Mouse (Mus musculus) neural tube, embryonic 11.5 days (tissue): ENCODE results near the gene Dhx33. TPM values are rescaled to one million over a fixed set of nuclear protein-coding genes. Genes with fewer than 3 reads are reported as not detected.

ENCODE experiments used
- ATAC-seq: fragments of 200-750 bp; cut with Nextera tagmentation; 2 replicates; pipeline ENCODE4 v1.8.0; 2017; ENCODE audit warnings: moderate number of reproducible peaks, mild to moderate bottlenecking, moderate TSS enrichment, moderate library complexity; ENCODE audit not compliant: insufficient read depth, low FRiP score, low TSS enrichment
- DNase-seq: peaks from one replicate; pipeline ENCODE4 v3.0.0-alpha.2; 2015; ENCODE audit warnings: low spot score
- H3K27ac ChIP-seq: fragments of 300-500 bp; sonication (generic); 2 replicates; pipeline ENCODE4 v1.5.1; 2014; ENCODE audit warnings: low read depth, mild to moderate bottlenecking, low read length
- H3K27me3 ChIP-seq: fragments of 300-500 bp; sonication (generic); 2 replicates; pipeline ENCODE4 v1.6.1; 2014; ENCODE audit warnings: mild to moderate bottlenecking, low read length, mixed read lengths; ENCODE audit not compliant: control insufficient read depth, insufficient read depth
- H3K36me3 ChIP-seq: fragments of 300-500 bp; sonication (generic); 2 replicates; pipeline ENCODE4 v1.6.1; 2014; ENCODE audit warnings: mild to moderate bottlenecking, low read length, moderate library complexity, mixed read lengths; ENCODE audit not compliant: control insufficient read depth, insufficient read depth
- H3K4me1 ChIP-seq: fragments of 300-500 bp; sonication (generic); 2 replicates; pipeline ENCODE4 v1.6.1; 2014; ENCODE audit warnings: low read length, mixed read lengths; ENCODE audit not compliant: control insufficient read depth, insufficient read depth
- H3K4me2 ChIP-seq: fragments of 300-500 bp; sonication (generic); 2 replicates; pipeline ENCODE4 v1.6.1; 2014; ENCODE audit warnings: low read depth, mild to moderate bottlenecking, moderate library complexity
- H3K4me3 ChIP-seq: fragments of 300-500 bp; sonication (generic); 2 replicates; pipeline ENCODE4 v1.5.1; 2014; ENCODE audit warnings: low read depth, low read length
- H3K9ac ChIP-seq: fragments of 300-500 bp; sonication (generic); 2 replicates; pipeline ENCODE4 v1.6.1; 2014; ENCODE audit warnings: mild to moderate bottlenecking, low read length
- H3K9me3 ChIP-seq: fragments of 300-500 bp; sonication (generic); 2 replicates; pipeline ENCODE4 v1.6.1; 2016; ENCODE audit warnings: low read length; ENCODE audit not compliant: control insufficient read depth
- WGBS: fragments of 180-500 bp; shearing (Covaris S2); extraction: QIAGEN DNeasy Blood & Tissue Kit; methylation state at CpG from one replicate; pipeline ENCODE4 v1.1.7; 2014; 5-methylcytosine and 5-hydroxymethylcytosine counted together
- polyA plus RNA-seq: library from polyadenylated mRNA; unstranded; fragments of >200 nt; fragmentation: Nextera tagmentation; extraction: Ambion mirVana; gene quantifications from 2 replicates; pipeline ENCODE4 v1.2.1, GENCODE M21; 2014

Gene Dhx33
- polyA plus RNA-seq, 1 experiment from 2014 or later, result 22.2 TPM

DNA sequence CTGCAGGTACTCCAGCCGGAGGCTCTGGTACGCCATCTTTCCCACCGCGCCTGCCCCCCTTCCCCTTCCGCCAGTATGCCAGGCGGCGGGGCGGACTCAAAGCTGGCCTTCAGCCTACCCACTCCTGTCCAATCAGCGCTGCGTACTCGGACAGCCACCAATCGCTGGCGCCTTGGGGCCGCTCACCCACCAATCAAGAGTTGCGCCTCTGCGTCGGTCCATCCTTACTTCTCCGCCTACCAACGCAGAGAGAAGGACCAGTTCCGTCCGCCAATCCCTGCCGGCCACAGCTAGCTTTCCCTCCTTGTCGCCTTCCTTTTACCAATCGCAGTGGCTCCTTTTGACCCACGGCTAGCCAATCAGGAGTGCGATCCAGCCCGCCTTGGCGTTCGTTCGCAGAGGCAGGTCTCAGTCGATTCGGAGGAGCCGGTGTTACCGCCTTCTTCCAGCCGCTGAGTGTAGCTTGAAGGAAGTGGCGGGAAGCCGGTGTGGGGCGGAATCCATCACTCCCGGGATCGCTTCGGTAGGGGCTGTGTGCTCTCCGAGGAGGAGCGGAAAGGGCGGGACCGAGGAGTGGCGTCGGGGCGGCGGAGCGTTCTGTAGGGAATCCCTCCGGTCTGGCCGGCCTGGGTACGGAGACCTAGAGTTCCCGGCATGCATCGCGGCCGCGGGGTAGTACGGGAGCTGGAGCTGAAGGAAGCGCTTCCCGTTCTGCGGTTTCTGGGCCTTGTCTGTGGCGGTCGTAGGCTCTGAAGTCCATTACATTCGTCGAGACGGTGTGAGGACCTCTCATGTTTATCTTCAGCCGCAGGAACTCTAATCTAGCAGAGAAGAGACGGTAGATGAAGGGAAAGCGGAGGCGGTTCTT lies 15.2 kb upstream of the Dhx33 start, which contains the start of the genes Mis12 and Derl2:
Mis12 (plus strand) TSS at position 411 of the 868 bp plus-strand sequence.
Derl2 (minus strand) TSS at position 641 of the 868 bp plus-strand sequence.
- ATAC-seq, result peak; percentile 100
- Histone ChIP-seq H3K4me1 (peaks cover 9% of the 10 kb centered on the region; the same call in 1 of the 2 replicates), H3K4me2 (peak within 1 kb of the TSS; percentile 74), H3K4me3 (peak within 1 kb of the TSS; percentile 78), H3K36me3 (peaks cover 3% of the 10 kb centered on the region; the same call in 1 of the 2 replicates), H3K27me3 (no peaks in the 10 kb centered on the region), H3K9me3 (no peaks in the 10 kb centered on the region), H3K27ac (peak within 1 kb of the TSS; percentile 81), H3K9ac (peak within 1 kb of the TSS; percentile 93)
- DNase-seq, result peak; percentile 99
- under 1% methylated on average over 71 of the region's 71 CpGs for WGBS

DNA sequence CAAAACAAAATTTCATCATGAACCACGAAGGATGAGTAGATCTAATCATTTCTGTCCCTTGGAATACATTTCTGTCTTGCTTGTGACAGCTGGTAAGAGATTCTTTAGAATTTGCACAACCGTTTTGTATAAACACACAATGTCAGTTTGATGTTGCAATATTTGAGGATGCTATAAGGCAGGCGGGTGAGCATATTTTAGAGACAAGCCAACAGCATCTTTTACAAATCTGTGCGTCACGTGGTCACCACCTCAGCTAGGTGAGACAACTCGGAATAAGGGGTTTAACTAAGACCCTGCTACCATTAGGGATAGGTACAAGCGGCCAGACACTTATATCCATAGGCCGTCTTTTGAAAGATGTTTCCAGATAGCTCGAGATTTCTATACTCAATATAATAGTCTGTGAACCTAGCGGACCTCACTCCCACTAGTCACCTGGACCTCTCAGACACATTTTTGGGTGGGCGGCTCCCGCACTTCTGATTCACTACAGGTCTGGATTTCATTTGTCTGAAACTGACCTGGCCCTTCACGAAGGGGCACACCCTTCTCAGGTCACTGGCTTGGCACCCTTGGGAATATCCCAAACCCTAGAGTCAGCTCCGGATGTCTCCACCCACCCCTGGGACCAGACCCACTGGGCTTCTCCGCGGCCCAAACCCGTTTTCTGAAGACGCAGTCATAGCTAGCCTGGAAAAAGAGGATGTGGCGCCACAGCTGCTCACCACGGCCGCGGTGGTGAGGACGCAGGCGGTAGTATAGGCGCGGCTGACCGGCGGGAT lies 14.4 kb upstream of the Dhx33 start:
- Histone ChIP-seq H3K4me3 (peak overlapping the region; percentile 78), H3K27ac (0 out of 2 replicates have a peak overlapping the region, but pooled peaks have one; percentile 68), H3K4me1 (peaks cover 9% of the 10 kb centered on the region; the same call in 1 of the 2 replicates), H3K4me2 (peak overlapping the region; percentile 50), H3K36me3 (peaks cover 2% of the 10 kb centered on the region; the same call in 1 of the 2 replicates), H3K27me3 (no peaks in the 10 kb centered on the region), H3K9ac (peak overlapping the region; percentile 93), H3K9me3 (no peaks in the 10 kb centered on the region)
- ATAC-seq (peak; percentile 29), DNase-seq (no peak)
- 6% methylated on average over 28 of the region's 28 CpGs for WGBS

GRCm38 (mm10) chr11:71017051-71017450 lies 12.8 kb upstream of the Dhx33 start:
- Histone ChIP-seq H3K4me2 (no peak overlapping the region), H3K27me3 (no peaks in the 10 kb centered on the region), H3K36me3 (peaks cover 2% of the 10 kb centered on the region; the same call in 1 of the 2 replicates), H3K4me3 (no peak overlapping the region), H3K27ac (no peak overlapping the region), H3K9me3 (no peaks in the 10 kb centered on the region), H3K9ac (no peak overlapping the region), H3K4me1 (peaks cover 9% of the 10 kb centered on the region; the same call in 1 of the 2 replicates)
- 90% methylated on average over 1 of the region's 1 CpGs for WGBS
- DNase-seq (no peak), ATAC-seq (no peak)

- 94% methylated on average over 7 of the region's 7 CpGs for WGBS
- no peaks in the 10 kb centered on the region for H3K27me3 ChIP-seq
Measured at GRCm38 (mm10) chr11:71012743-71013142, 8.5 kb upstream of the Dhx33 start.

DNA sequence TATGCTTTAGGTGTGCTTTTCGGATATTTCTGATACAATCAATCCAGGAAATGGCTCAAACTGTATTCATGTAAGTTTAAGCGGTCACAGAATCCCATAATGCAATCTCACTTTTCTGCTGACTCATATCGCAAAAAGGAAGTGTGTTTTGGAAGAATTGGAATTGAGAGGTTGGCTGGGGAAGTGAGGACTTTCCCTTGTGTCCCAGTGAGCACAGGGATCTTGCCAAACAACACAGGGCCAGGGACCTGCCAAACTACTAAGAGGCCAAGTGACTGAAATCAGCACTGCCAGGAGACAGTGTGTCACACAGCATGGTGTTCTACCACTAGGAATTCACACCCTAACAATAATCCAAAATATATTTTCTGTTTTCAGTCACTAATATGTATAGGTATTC lies 4.1 kb upstream of the Dhx33 start:
- Histone ChIP-seq H3K27ac (no peak overlapping the region), H3K27me3 (no peaks in the 10 kb centered on the region), H3K4me1 (no peaks in the 10 kb centered on the region; the same call in 1 of the 2 replicates), H3K9ac (no peak overlapping the region), H3K9me3 (no peaks in the 10 kb centered on the region), H3K4me3 (no peak overlapping the region), H3K36me3 (peaks cover 8% of the 10 kb centered on the region; the same call in 1 of the 2 replicates), H3K4me2 (no peak overlapping the region)
- no peak for ATAC-seq
- DNase-seq, result no peak
- WGBS, result 93% methylated on average over 3 of the region's 3 CpGs

More at GRCm38 (mm10) chr11:71012743-71013142, 8.5 kb upstream of the Dhx33 start:
- Histone ChIP-seq H3K9ac (no peak overlapping the region), H3K4me2 (no peak overlapping the region), H3K27ac (no peak overlapping the region), H3K36me3 (peaks cover 8% of the 10 kb centered on the region; the same call in 1 of the 2 replicates), H3K4me3 (no peak overlapping the region), H3K9me3 (no peaks in the 10 kb centered on the region), H3K4me1 (no peaks in the 10 kb centered on the region)
- no peak for DNase-seq
- no peak for ATAC-seq

GRCm38 (mm10) chr11:71007831-71008230 lies 3.6 kb upstream of the Dhx33 start:
- Histone ChIP-seq H3K9me3 (no peaks in the 10 kb centered on the region), H3K4me2 (no peak overlapping the region), H3K36me3 (peaks cover 8% of the 10 kb centered on the region; the same call in 1 of the 2 replicates), H3K27me3 (no peaks in the 10 kb centered on the region), H3K27ac (no peak overlapping the region), H3K9ac (no peak overlapping the region), H3K4me1 (peaks cover 3% of the 10 kb centered on the region; the same call in 1 of the 2 replicates), H3K4me3 (no peak overlapping the region)
- DNase-seq, result no peak
- 91% methylated on average over 7 of the region's 7 CpGs for WGBS
- no peak for ATAC-seq

DNA sequence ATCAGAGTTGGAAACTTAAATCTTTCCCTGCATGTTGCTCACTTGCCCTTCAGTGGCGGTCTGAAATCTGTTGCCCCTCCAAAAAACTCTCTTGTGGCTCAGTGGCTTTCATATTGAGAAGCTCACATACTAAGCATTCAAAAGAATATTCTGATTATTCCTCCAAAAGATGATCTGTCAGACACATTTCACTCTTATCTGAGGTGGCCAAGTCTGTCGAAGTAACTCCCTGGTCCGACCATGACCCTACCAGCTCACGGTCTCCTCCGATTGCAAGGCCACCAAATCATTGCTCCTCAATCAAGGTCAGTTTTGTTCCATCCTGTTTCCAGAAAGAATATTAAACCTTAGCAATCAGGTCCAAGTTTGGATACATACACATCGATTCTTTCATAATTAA lies 2.8 kb upstream of the Dhx33 start:
- WGBS, result 97% methylated on average over 6 of the region's 6 CpGs
- DNase-seq, result no peak
- Histone ChIP-seq H3K27ac (no peak overlapping the region), H3K9me3 (no peaks in the 10 kb centered on the region), H3K4me2 (no peak overlapping the region), H3K36me3 (peaks cover 8% of the 10 kb centered on the region; the same call in 1 of the 2 replicates), H3K4me3 (no peak overlapping the region), H3K27me3 (no peaks in the 10 kb centered on the region), H3K9ac (no peak overlapping the region), H3K4me1 (peaks cover 3% of the 10 kb centered on the region; the same call in 1 of the 2 replicates)
- no peak for ATAC-seq

DNA sequence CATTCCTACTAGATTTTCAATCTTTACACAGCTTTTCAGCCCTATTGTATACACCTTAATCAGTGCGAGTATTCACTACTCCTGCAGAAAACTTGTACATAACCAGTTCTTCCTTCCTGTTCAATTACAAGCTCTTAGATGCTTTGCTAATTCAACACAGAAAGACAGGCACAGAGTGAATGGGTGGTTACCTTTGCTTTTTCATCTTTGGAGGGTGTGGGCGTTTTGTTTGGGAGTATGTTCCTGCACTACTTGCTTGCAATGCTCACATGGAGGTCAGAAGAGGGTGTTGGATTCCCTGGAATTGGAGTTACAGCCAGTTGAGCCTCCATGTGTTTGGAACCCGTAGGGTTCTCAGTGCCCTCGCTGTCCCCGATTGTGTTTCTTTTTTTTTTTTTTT lies 809 bp upstream of the Dhx33 start:
- no peak for ATAC-seq
- Histone ChIP-seq H3K27ac (no peak overlapping the region), H3K9ac (no peak overlapping the region; the same call in 1 of the 2 replicates), H3K9me3 (no peaks in the 10 kb centered on the region), H3K4me2 (peak overlapping the region; percentile 36), H3K27me3 (no peaks in the 10 kb centered on the region), H3K4me1 (peaks cover 3% of the 10 kb centered on the region; the same call in 1 of the 2 replicates), H3K36me3 (peaks cover 6% of the 10 kb centered on the region; the same call in 1 of the 2 replicates), H3K4me3 (peak overlapping the region; percentile 86)
- no peak for DNase-seq
- WGBS, result 70% methylated on average over 5 of the region's 5 CpGs
